Mouse (Mus musculus): ENCODE data around the gene Ppm1h.
"Not testable (repeated sequence)": the region's sequence is repeated elsewhere in the genome, so short reads cannot be mapped to it uniquely, and the experiment has no call there.

DNA sequence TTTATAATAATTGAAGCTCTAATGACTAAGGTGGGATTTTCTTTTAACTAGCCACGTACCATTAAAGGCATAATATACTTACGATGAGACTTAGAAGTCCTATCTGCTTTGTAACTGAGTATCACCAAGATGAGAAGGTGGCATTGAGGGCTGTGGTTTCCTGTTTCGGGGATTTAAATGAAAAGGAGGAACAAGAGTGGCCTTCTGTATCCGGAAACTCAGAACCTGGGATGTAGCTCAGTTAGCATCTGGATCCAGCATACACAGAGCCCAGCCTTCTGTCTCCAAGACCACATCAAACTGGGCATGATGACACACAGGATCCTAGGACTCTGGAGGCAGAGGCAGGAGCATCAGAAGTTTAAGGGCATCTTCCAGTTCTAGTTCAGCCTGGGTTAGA, 256.8 kb downstream of the Ppm1h start:
- TF ChIP-seq POLR2A (IDR thresholded peaks at IDR 0.05; ENCODE audit: insufficient read length, low read depth); E2F4 (IDR thresholded peaks at IDR 0.05; ENCODE audit: insufficient read depth); MYOG (IDR thresholded peaks at IDR 0.05; ENCODE audit: control insufficient read depth in 1 of 3, insufficient read depth in 1 of 3, insufficient read length in 2 of 3, low read depth in 2 of 3); TCF12 (IDR thresholded peaks at IDR 0.05; ENCODE audit: insufficient read depth, poor library complexity, severe bottlenecking); MAX (IDR thresholded peaks at IDR 0.05; ENCODE audit: low read depth); TCF3 (IDR thresholded peaks at IDR 0.05; ENCODE audit: insufficient read length, low read depth); POLR2AphosphoS2 (IDR thresholded peaks at IDR 0.05; ENCODE audit: insufficient read length, low read depth); USF1 (IDR thresholded peaks at IDR 0.05; ENCODE audit: low read depth); SRF (IDR thresholded peaks at IDR 0.05; ENCODE audit: control insufficient read depth, insufficient read length, low read depth): not testable (repeated sequence)

All from myocyte (in vitro differentiated cells).